ENCODE assay signal across 15 mouse cellular contexts in the genomic region with DNA sequence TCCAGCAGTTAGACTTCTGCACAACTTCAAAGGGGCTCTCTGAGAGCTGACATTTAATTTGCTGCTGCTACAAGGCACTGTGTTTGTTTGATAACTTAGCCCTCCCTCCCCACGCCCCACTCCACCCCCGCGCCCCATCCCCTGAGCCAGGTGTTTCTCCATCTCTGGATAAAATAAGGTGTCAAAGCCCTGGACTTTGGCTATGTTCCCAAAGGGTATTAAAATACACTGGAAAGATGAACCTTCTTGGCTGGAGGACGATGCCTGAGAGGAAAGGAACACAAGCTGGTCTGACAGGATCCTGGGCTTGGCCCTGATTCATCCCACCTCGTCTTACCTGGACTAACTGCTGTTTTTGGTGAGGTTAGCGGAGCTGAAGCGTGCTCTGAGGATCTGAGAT.
DNase-seq lines count a peak whose midpoint lies in the region; ATAC-seq and TF ChIP-seq lines count a peak whose summit lies in the region.
"Had no signal": no experiment of that assay in that cellular context is flagged by ENCODE, and none has a peak within 500 bp of the region (broad histone marks: within the 10 kb centered on the region; RNA-seq: fewer than 3 reads in every experiment).

No protein-coding gene starts in this region.

- H3K27ac ChIP-seq in heart, embryonic 13.5 days (replicated peaks), result peak overlapping the region; percentile 70
- no peak overlapping the region for H3K27ac ChIP-seq in lung, embryonic 14.5 days (ENCODE audit: low read depth)
- H3K27ac ChIP-seq in intestine, embryonic 14.5 days (ENCODE audit: low read depth), result no peak overlapping the region
- 0 out of 2 replicates have a peak overlapping the region, but pooled peaks have one; percentile 4 for H3K27ac ChIP-seq in stomach, postnatal 0 days (replicated peaks)
- H3K27ac ChIP-seq in left cerebral cortex, adult 2 months, result no peak overlapping the region
- H3K27ac ChIP-seq: embryonic facial prominence, embryonic 12.5 days; hindbrain, embryonic 10.5 days; neural tube, embryonic 12.5 days had no signal

- H3K4me3 ChIP-seq in heart, embryonic 13.5 days, result peak overlapping the region; percentile 30
- 0 out of 2 replicates have a peak overlapping the region, but pooled peaks have one; percentile 9 for H3K4me3 ChIP-seq in lung, embryonic 14.5 days (ENCODE audit: low read depth, low read length)
- no peak overlapping the region for H3K4me3 ChIP-seq in lung, adult 2 months (replicated peaks; ENCODE audit: extremely low read depth, low read depth, low read length)
- no peak overlapping the region for H3K4me3 ChIP-seq in intestine, embryonic 14.5 days (ENCODE audit: low read depth, low read length)
- H3K4me3 ChIP-seq in stomach, postnatal 0 days (ENCODE audit: low read depth, low read length), result no peak overlapping the region
- H3K4me3 ChIP-seq in left cerebral cortex, adult 2 months, result no peak overlapping the region
- H3K4me3 ChIP-seq: embryonic facial prominence, embryonic 12.5 days; hindbrain, embryonic 10.5 days; neural tube, embryonic 12.5 days had no signal

- WGBS in heart, embryonic 13.5 days, result 36% methylated on average over 7 of the region's 7 CpGs
- 35% methylated on average over 7 of the region's 7 CpGs for WGBS in lung, embryonic 14.5 days
- 47% methylated on average over 7 of the region's 7 CpGs for WGBS in lung, adult 2 months
- WGBS in intestine, embryonic 14.5 days, result 33% methylated on average over 7 of the region's 7 CpGs
- WGBS in stomach, postnatal 0 days, result 25% methylated on average over 7 of the region's 7 CpGs

- H3K36me3 ChIP-seq in heart, embryonic 13.5 days, result no peaks in the 10 kb centered on the region
- H3K36me3 ChIP-seq in lung, embryonic 14.5 days (ENCODE audit: insufficient read depth), result no peaks in the 10 kb centered on the region
- H3K36me3 ChIP-seq in intestine, embryonic 14.5 days (ENCODE audit: control insufficient read depth, insufficient read depth, low read length), result no peaks in the 10 kb centered on the region
- H3K36me3 ChIP-seq in stomach, postnatal 0 days (ENCODE audit: control insufficient read depth, insufficient read depth, low read length), result no peaks in the 10 kb centered on the region
- H3K36me3 ChIP-seq: embryonic facial prominence, embryonic 12.5 days; hindbrain, embryonic 10.5 days; neural tube, embryonic 12.5 days had no signal

- no peak for TF ChIP-seq CTCF in lung, embryonic 14.5 days (IDR thresholded peaks at IDR 0.05; ENCODE audit: low read depth)
- TF ChIP-seq CTCF in lung, adult 2 months (IDR thresholded peaks at IDR 0.05; ENCODE audit: insufficient read depth, low read length), result no peak
- TF ChIP-seq CTCF in stomach, postnatal 0 days (IDR thresholded peaks at IDR 0.05; ENCODE audit: low read depth), result no peak
- TF ChIP-seq CTCF in left cerebral cortex, adult 2 months (IDR thresholded peaks at IDR 0.05), result no peak

- TF ChIP-seq EP300 in stomach, postnatal 0 days (optimal IDR thresholded peaks at IDR 0.05), result no peak

- ATAC-seq in heart, embryonic 13.5 days (ENCODE audit: extremely low read depth, insufficient number of reproducible peaks, low FRiP score, low TSS enrichment), result no peak; the same call in 1 of the 2 replicates
- no peak for ATAC-seq in lung, embryonic 14.5 days (ENCODE audit: insufficient read depth)
- 0 out of 2 replicates have a peak, but pooled peaks have one; percentile 50 for ATAC-seq in intestine, embryonic 14.5 days (replicated peaks; ENCODE audit: low FRiP score, low TSS enrichment, low read depth)
- no peak for ATAC-seq in stomach, postnatal 0 days (ENCODE audit: low FRiP score, low TSS enrichment)
- ATAC-seq: Patski had no signal

- peak overlapping the region; percentile 58 for H3K4me2 ChIP-seq in heart, embryonic 13.5 days
- H3K4me2 ChIP-seq in lung, embryonic 14.5 days, result peak overlapping the region; percentile 32; the same call in 1 of the 2 replicates
- H3K4me2 ChIP-seq in intestine, embryonic 14.5 days (ENCODE audit: low read length), result peak overlapping the region; percentile 36
- peak overlapping the region; percentile 35 for H3K4me2 ChIP-seq in stomach, postnatal 0 days (replicated peaks; ENCODE audit: low read depth)
- H3K4me2 ChIP-seq: embryonic facial prominence, embryonic 12.5 days; neural tube, embryonic 12.5 days had no signal

- H3K9me3 ChIP-seq in heart, embryonic 13.5 days, result no peaks in the 10 kb centered on the region
- H3K9me3 ChIP-seq in lung, embryonic 14.5 days (ENCODE audit: low read depth, low read length), result no peaks in the 10 kb centered on the region
- no peaks in the 10 kb centered on the region for H3K9me3 ChIP-seq in intestine, embryonic 14.5 days (ENCODE audit: control insufficient read depth, low read length)
- no peaks in the 10 kb centered on the region for H3K9me3 ChIP-seq in stomach, postnatal 0 days (ENCODE audit: control insufficient read depth, low read length)
- H3K9me3 ChIP-seq: embryonic facial prominence, embryonic 12.5 days; hindbrain, embryonic 10.5 days; neural tube, embryonic 12.5 days had no signal

- TF ChIP-seq POLR2A in lung, adult 2 months (IDR thresholded peaks at IDR 0.05; ENCODE audit: borderline replicate concordance, extremely low read depth, low read depth, low read length), result no peak

- no peak for DNase-seq in heart, postnatal 4 days
- DNase-seq in lung, embryonic 14.5 days, result no peak
- no peak for DNase-seq in lung, adult 2 months
- peak; percentile 59 for DNase-seq in intestine, embryonic 14.5 days (ENCODE audit: low spot score)
- DNase-seq in stomach, postnatal 0 days (ENCODE audit: low spot score), result no peak
- no peak for DNase-seq in left cerebral cortex, adult 2 months (ENCODE audit: extremely low spot score in 1 of 2, low spot score in 2 of 2)
- DNase-seq: cerebellum, adult 9-11 months; kidney, adult 18-20 months; right cerebral cortex, adult 18-20 months; thymus, postnatal 14 days had no signal

- intact Hi-C loops in left cerebral cortex, adult 2 months (cut with DNase I), result no loop called here

- H3K9ac ChIP-seq in heart, embryonic 13.5 days, result peak overlapping the region; percentile 62
- H3K9ac ChIP-seq in lung, embryonic 14.5 days, result no peak overlapping the region
- H3K9ac ChIP-seq in intestine, embryonic 14.5 days (ENCODE audit: low read length), result no peak overlapping the region
- H3K9ac ChIP-seq in stomach, postnatal 0 days (ENCODE audit: low read length), result no peak overlapping the region
- H3K9ac ChIP-seq: embryonic facial prominence, embryonic 12.5 days; neural tube, embryonic 12.5 days had no signal

- H3K4me1 ChIP-seq in heart, embryonic 13.5 days, result peaks cover 51% of the 10 kb centered on the region
- no peaks in the 10 kb centered on the region for H3K4me1 ChIP-seq in lung, embryonic 14.5 days (ENCODE audit: insufficient read depth)
- no peaks in the 10 kb centered on the region for H3K4me1 ChIP-seq in lung, adult 2 months (ENCODE audit: control insufficient read depth, insufficient read depth, low read length)
- 0 out of 2 replicates have a peak, but pooled peaks cover 7% of the 10 kb centered on the region for H3K4me1 ChIP-seq in intestine, embryonic 14.5 days (replicated peaks; ENCODE audit: control insufficient read depth, insufficient read depth, low read length)
- no peaks in the 10 kb centered on the region for H3K4me1 ChIP-seq in stomach, postnatal 0 days (replicated peaks; ENCODE audit: control insufficient read depth, insufficient read depth)

- H3K27me3 ChIP-seq in heart, embryonic 13.5 days (replicated peaks), result no peaks in the 10 kb centered on the region
- no peaks in the 10 kb centered on the region for H3K27me3 ChIP-seq in lung, embryonic 14.5 days (ENCODE audit: insufficient read depth, low read length)
- H3K27me3 ChIP-seq in intestine, embryonic 14.5 days (replicated peaks; ENCODE audit: control insufficient read depth, insufficient read depth, low read length), result no peaks in the 10 kb centered on the region
- no peaks in the 10 kb centered on the region for H3K27me3 ChIP-seq in stomach, postnatal 0 days (ENCODE audit: control insufficient read depth, insufficient read depth, low read length)
- H3K27me3 ChIP-seq: embryonic facial prominence, embryonic 12.5 days; neural tube, embryonic 12.5 days; Patski had no signal

Comparison
In these comparisons a context has a peak if more than half of its experiments do, and no peak if none do; other contexts are left out.
1. H3K4me3 ChIP-seq: peak in heart, embryonic 13.5 days (single experiment) and lung, embryonic 14.5 days (single experiment); none in lung, adult 2 months (single experiment), intestine, embryonic 14.5 days (single experiment), stomach, postnatal 0 days (single experiment) and left cerebral cortex, adult 2 months (single experiment).
2. H3K27ac ChIP-seq: peak in heart, embryonic 13.5 days (single experiment) and stomach, postnatal 0 days (single experiment); none in lung, embryonic 14.5 days (single experiment), intestine, embryonic 14.5 days (single experiment) and left cerebral cortex, adult 2 months (single experiment).
3. Peak in every context shown above with its lines, with median percentiles within 50 percentile points of each other: H3K4me2 ChIP-seq.